Mouse (Mus musculus): Measurements from ENCODE around the gene Slc9a1. TPM values are rescaled to one million over a fixed set of nuclear protein-coding genes. Genes with fewer than 3 reads are reported as not detected.

Slc9a1 gene
- total and polyA plus RNA-seq, 3 experiments = 3.1 to 14.0 TPM; not detected in 1

GRCm38 (mm10) chr4:133412096-133412495 is 42.6 kb downstream of the Slc9a1 start:
- Histone ChIP-seq H3K27ac (ENCODE audit: control insufficient read depth, low read depth, low read length) (peak overlapping the region; percentile 95), H3K4me1 (ENCODE audit: control insufficient read depth in 1 of 2, insufficient read depth in 2 of 2, low read length in 2 of 2) (peaks cover 6 to 28% of the 10 kb centered on the region in 2 experiments)

GRCm38 (mm10) chr4:133412575-133413540 is 43.4 kb downstream of the Slc9a1 start:
- DNase-seq (ENCODE audit: low read depth, low spot score) = peak; percentile 96
- Histone ChIP-seq H3K4me3 (ENCODE audit: control insufficient read depth in 1 of 2, insufficient read depth in 1 of 2, low read depth in 2 of 2, low read length in 2 of 2) (no peak overlapping the region), H3K79me2 (ENCODE audit: control insufficient read depth, insufficient read depth, low read length, poor library complexity) (no peaks in the 10 kb centered on the region), H3K27ac (ENCODE audit: control insufficient read depth, low read depth, low read length) (peak overlapping the region; percentile 95), H3K9me3 (replicated peaks; ENCODE audit: insufficient read depth, low read length) (no peaks in the 10 kb centered on the region), H3K27me3 (ENCODE audit: control insufficient read depth in 1 of 2, insufficient read depth in 2 of 2, low read length in 2 of 2) (no peaks in the 10 kb centered on the region), H3K9ac (ENCODE audit: control insufficient read depth, low read depth, low read length, poor library complexity, severe bottlenecking) (peak overlapping the region; percentile 56), H3K36me3 (ENCODE audit: control insufficient read depth in 1 of 2, insufficient read depth in 2 of 2, low read length in 2 of 2) (peaks cover 0 to 20% of the 10 kb centered on the region in 2 experiments; a peak in 3 of 4 replicates), H3K4me1 (ENCODE audit: control insufficient read depth in 1 of 2, insufficient read depth in 2 of 2, low read length in 2 of 2) (peaks cover 6 to 28% of the 10 kb centered on the region in 2 experiments)
- TF ChIP-seq EP300 (IDR thresholded peaks at IDR 0.05; ENCODE audit: low read depth in 1 of 2, low read length in 2 of 2) (peak; percentile 87 to 93), SMC3 (IDR thresholded peaks at IDR 0.05; ENCODE audit: low read depth, low read length) (no peak), BHLHE40 (IDR thresholded peaks at IDR 0.05; ENCODE audit: borderline replicate concordance, low read depth, low read length) (peak; percentile 98), ZC3H11A (IDR thresholded peaks at IDR 0.05; ENCODE audit: low read depth, low read length) (no peak), MYC (IDR thresholded peaks at IDR 0.05; ENCODE audit: low read depth, low read length) (peak; percentile 69; the same call in 1 of the 2 replicates), ZKSCAN1 (IDR thresholded peaks at IDR 0.05; ENCODE audit: low read depth, low read length) (peak; percentile 78), ZMIZ1 (IDR thresholded peaks at IDR 0.05; ENCODE audit: low read depth, low read length) (0 out of 2 replicates have a peak, but pooled peaks have one; percentile 27), MEF2A (IDR thresholded peaks at IDR 0.05; ENCODE audit: extremely low read depth, insufficient replicate concordance, low read depth, low read length, poor library complexity, severe bottlenecking) (no peak), TBP (IDR thresholded peaks at IDR 0.05; ENCODE audit: low read depth, low read length) (no peak; the same call in 1 of the 2 replicates), ELF1 (IDR thresholded peaks at IDR 0.05; ENCODE audit: low read depth, low read length) (peak; percentile 11; the same call in 1 of the 2 replicates), NELFE (IDR thresholded peaks at IDR 0.05; ENCODE audit: low read depth, low read length) (no peak), E2F4 (IDR thresholded peaks at IDR 0.05; ENCODE audit: borderline replicate concordance, low read depth, low read length) (no peak), RCOR1 (IDR thresholded peaks at IDR 0.05; ENCODE audit: low read depth, low read length) (0 out of 2 replicates have a peak, but pooled peaks have one; percentile 57), UBTF (IDR thresholded peaks at IDR 0.05; ENCODE audit: borderline replicate concordance, insufficient read depth, low read depth, low read length) (no peak), CHD1 (IDR thresholded peaks at IDR 0.05; ENCODE audit: low read depth, low read length) (no peak), MXI1 (IDR thresholded peaks at IDR 0.05; ENCODE audit: low read depth, low read length) (peak; percentile 77), NRF1 (IDR thresholded peaks at IDR 0.05; ENCODE audit: insufficient read depth, low read depth, low read length, poor library complexity, severe bottlenecking) (no peak), KAT2A (conservative IDR thresholded peaks at IDR 0.05; ENCODE audit: low read depth, low read length) (no peak), CTCF (IDR thresholded peaks at IDR 0.05 in 2 of 3, conservative IDR thresholded peaks at IDR 0.05 in 1 of 3; ENCODE audit: control insufficient read depth in 1 of 3, insufficient read depth in 1 of 3, low read depth in 2 of 3, low read length in 3 of 3, poor library complexity in 1 of 3, severe bottlenecking in 1 of 3) (no peak), POLR2A (IDR thresholded peaks at IDR 0.05; ENCODE audit: control insufficient read depth in 1 of 2, insufficient read depth in 1 of 2, low read depth in 1 of 2, low read length in 2 of 2, poor library complexity in 1 of 2) (peak in 1 of 2 experiments; percentile 44; a peak in 1 of 4 replicates), MAFK (IDR thresholded peaks at IDR 0.05; ENCODE audit: borderline replicate concordance, low read depth, low read length) (no peak), RAD21 (IDR thresholded peaks at IDR 0.05; ENCODE audit: low read depth, low read length) (no peak), GABPA (IDR thresholded peaks at IDR 0.05; ENCODE audit: low read depth, low read length) (no peak)

More at GRCm38 (mm10) chr4:133412096-133412495, 42.6 kb downstream of the Slc9a1 start:
- Histone ChIP-seq H3K79me2 (ENCODE audit: control insufficient read depth, insufficient read depth, low read length, poor library complexity) (no peaks in the 10 kb centered on the region), H3K4me3 (ENCODE audit: control insufficient read depth in 1 of 2, insufficient read depth in 1 of 2, low read depth in 2 of 2, low read length in 2 of 2) (no peak overlapping the region), H3K36me3 (ENCODE audit: control insufficient read depth in 1 of 2, insufficient read depth in 2 of 2, low read length in 2 of 2) (peaks cover 0 to 20% of the 10 kb centered on the region in 2 experiments; a peak in 3 of 4 replicates), H3K27me3 (ENCODE audit: control insufficient read depth in 1 of 2, insufficient read depth in 2 of 2, low read length in 2 of 2) (no peaks in the 10 kb centered on the region), H3K9me3 (replicated peaks; ENCODE audit: insufficient read depth, low read length) (no peaks in the 10 kb centered on the region), H3K9ac (ENCODE audit: control insufficient read depth, low read depth, low read length, poor library complexity, severe bottlenecking) (peak overlapping the region; percentile 56)
- no peak for DNase-seq (ENCODE audit: low read depth, low spot score)
- TF ChIP-seq ETS1 (IDR thresholded peaks at IDR 0.05; ENCODE audit: low read depth, low read length) (no peak), TCF12 (IDR thresholded peaks at IDR 0.05; ENCODE audit: low read depth, low read length) (no peak), POLR2AphosphoS2 (IDR thresholded peaks at IDR 0.05; ENCODE audit: low read length) (no peak), HCFC1 (IDR thresholded peaks at IDR 0.05; ENCODE audit: low read depth, low read length) (no peak), ELF1 (IDR thresholded peaks at IDR 0.05; ENCODE audit: low read depth, low read length) (no peak), UBTF (IDR thresholded peaks at IDR 0.05; ENCODE audit: borderline replicate concordance, insufficient read depth, low read depth, low read length) (no peak), ZKSCAN1 (IDR thresholded peaks at IDR 0.05; ENCODE audit: low read depth, low read length) (no peak), POLR2A (IDR thresholded peaks at IDR 0.05; ENCODE audit: control insufficient read depth in 1 of 2, insufficient read depth in 1 of 2, low read depth in 1 of 2, low read length in 2 of 2, poor library complexity in 1 of 2) (no peak), EP300 (IDR thresholded peaks at IDR 0.05; ENCODE audit: low read depth in 1 of 2, low read length in 2 of 2) (no peak), CTCF (IDR thresholded peaks at IDR 0.05 in 2 of 3, conservative IDR thresholded peaks at IDR 0.05 in 1 of 3; ENCODE audit: control insufficient read depth in 1 of 3, insufficient read depth in 1 of 3, low read depth in 2 of 3, low read length in 3 of 3, poor library complexity in 1 of 3, severe bottlenecking in 1 of 3) (no peak)
